Mouse (Mus musculus) c-Kit-negative CD71-positive TER-119-positive erythroid progenitor cells, embryonic 14.5 days (primary cell): Measurements from ENCODE around the gene Hpn.

Experiments
- DNase-seq: peaks from one replicate; pipeline ENCODE4 v3.0.0-alpha.2; 2013; ENCODE audit warnings: low read depth, low spot score

The Hpn gene

GRCm38 (mm10) chr7:31082106-31082505 lies 33.0 kb downstream of the Hpn start:
- DNase-seq: no peak

- DNase-seq: no peak
Observed at GRCm38 (mm10) chr7:31081106-31081505, 34.0 kb downstream of the Hpn start.

- DNase-seq: no peak
Observed at GRCm38 (mm10) chr7:31080611-31081010, 34.5 kb downstream of the Hpn start.

DNA sequence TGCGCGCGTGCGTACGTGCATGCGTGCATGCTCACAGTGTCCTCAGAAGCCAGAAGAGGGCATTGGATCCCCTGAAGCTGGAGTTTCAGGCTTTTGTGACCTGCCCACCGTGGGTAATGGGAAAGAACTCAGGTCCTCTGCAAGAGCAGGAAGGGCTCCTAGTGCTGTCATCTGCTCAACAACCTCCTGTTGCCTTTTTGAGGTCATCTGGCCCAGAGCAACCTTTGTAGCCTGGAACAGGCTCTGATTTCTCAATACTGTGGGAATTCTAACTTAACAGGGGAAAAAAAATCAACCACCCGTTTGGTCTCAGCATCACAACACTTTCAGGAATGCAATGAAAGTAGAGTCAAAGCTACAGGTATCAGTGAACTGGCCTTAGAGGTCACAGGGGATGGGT lies 35.4 kb downstream of the Hpn start:
- DNase-seq: no peak

DNA sequence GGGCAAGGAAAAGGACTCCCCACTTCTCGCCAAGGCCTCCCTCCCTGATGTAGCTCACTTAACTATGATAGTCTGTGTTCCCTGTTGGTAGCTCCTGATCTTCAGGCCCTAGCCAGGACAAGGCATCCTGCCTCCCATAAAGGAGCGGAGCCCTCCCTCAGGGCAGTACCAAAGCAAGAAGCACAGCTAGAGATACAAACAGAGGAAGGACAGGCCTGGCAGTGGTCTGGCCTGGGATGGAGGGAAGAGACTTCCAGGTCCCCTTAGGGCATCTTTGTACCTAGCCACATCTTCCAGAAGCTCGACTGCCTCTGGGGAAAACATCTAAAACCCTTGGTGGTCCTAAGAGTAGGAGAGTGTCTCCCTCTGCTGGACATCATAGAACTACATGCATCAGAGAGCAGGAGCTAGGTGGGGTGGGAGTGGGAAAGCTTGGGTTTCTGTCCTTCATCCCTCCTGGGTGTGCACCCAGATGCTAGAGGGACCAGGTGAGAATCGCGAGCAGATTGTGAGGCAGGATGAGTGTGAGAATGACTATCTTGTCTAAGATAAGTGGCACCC lies 37.1 kb downstream of the Hpn start:
- DNase-seq: no peak

- no peak for DNase-seq
Observed at GRCm38 (mm10) chr7:31077470-31077869, 37.6 kb downstream of the Hpn start.

GRCm38 (mm10) chr7:31076492-31076891 lies 38.6 kb downstream of the Hpn start, which contains the start of gene Fxyd3:
TSS of gene Fxyd3 (minus strand) at chr7:31076704.
- no peak for DNase-seq

DNA sequence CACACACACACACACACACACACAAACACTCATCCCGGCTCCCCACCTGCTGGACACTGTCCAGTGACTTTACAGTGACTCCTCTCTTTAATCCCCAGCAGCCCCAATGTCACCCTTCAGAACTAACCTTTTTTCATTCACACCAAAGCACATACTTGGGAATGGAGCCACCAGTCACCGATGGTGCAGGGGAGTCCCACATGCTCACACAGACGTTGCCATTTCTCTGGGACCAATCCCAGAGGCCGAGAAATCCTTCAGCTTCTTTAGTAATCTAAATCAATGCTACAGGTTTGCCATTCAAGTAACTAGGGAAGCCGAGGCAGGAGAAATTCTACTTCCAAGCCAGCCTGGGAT lies 40.4 kb downstream of the Hpn start:
- DNase-seq: no peak

- no peak for DNase-seq
Observed at GRCm38 (mm10) chr7:31074061-31074712, 40.9 kb downstream of the Hpn start.

DNA sequence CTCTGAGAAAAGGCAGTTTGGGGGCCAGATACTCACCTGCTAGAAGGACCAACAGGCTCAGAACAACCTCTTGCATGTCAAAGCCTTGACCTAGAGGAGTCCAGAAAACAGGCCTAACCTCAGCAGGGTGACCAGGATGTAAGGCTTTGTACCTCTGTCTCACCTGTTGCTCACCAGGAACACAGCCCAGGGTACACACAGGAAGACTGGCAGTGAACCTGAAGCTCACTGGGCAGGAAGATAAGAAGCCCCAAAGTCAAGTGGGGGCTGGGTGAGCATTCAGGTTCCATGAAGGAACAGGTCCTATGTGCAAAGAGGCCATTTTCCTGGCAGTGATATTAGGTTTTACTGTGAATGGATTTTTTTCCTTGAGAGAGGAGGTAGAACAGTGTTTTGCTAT lies 41.5 kb downstream of the Hpn start:
- DNase-seq: no peak

- DNase-seq: no peak
Observed at GRCm38 (mm10) chr7:31072326-31072725, 42.8 kb downstream of the Hpn start.

- DNase-seq: no peak
Observed at GRCm38 (mm10) chr7:31070324-31070723, 44.8 kb downstream of the Hpn start.

GRCm38 (mm10) chr7:31069491-31069890 lies 45.6 kb downstream of the Hpn start:
- no peak for DNase-seq

DNA sequence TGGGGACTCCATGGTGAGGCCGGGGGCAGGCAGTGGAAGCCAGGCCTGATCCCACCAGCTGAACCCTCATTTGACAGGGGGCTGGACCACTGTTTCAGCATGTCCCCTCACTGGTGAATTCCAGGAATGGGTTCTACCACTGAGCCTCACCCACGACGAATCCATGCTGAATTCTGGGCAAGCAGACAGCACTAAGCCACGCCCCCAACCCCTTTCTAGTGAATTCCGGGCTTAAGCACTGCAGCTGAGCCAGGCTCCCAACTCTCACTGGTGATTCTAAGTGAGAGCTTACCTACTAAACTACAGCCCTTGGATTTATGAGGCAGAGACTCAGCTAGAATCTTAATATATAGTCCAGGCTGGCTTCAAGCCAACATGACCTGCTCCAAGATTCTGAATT lies 47.3 kb downstream of the Hpn start:
- DNase-seq: no peak

GRCm38 (mm10) chr7:31063074-31063560 lies 52.0 kb downstream of the Hpn start:
- DNase-seq: no peak

- no peak for DNase-seq
Observed at GRCm38 (mm10) chr7:31060621-31061010, 54.5 kb downstream of the Hpn start.

DNA sequence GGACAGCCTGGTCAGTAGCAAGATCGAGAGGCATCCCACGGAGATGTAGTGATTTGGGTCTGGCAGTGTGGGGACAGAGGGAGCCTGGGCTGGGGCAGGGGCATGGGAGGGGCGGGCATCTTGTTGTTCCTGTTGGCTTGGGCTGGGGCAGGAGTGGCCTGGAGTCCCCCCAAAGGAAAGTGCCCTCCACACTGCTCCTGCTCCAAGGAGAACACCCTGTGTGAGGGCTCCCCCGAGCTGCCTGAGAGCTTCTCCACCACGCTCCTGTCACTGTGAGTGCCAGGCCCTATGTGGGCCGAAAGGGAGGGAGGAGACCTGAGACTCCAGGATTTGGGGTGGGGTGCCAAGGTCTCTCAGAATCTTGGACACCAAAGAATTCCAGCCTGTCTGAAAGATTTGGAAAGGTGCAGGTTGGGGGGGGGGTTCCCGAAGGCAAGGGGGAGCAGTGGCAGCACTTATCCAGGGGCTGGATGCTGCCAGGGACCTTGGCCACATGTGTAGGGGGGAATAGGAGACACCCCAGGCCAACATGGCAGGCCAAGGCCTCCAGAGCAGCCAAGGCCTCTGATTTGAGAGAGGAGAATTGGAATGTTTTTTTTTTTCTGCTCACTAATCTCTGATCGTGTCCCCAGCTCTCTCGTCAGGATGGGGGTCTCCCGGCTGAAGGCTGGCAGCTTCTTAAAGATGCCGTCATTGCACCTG lies 55.0 kb downstream of the Hpn start:
- DNase-seq: no peak

DNA sequence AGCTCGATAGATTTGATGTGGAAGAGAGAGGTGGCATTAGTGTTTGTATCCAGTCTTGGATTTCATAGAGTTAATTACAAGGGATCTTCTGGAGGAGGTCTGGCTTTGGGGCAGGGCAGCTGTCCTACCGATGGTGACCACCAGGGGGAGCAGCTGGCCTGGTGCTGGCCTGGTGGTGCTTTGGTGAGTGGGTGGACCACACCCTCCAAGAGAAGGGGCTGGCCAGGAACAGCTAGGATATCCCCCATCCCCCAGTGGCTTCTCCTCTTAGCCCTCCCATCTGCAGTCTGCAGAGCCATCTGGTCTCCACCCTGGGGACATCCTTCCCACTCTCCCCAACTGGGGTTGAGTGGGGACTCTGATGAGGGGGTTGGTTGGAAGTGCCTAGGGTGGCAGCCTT lies 56.0 kb downstream of the Hpn start, which contains the start of gene Lgi4:
Gene Lgi4, plus strand, starts transcription at position 235 of the 400 bp plus-strand sequence.
- no peak for DNase-seq

GRCm38 (mm10) chr7:31058211-31058610 lies 56.9 kb downstream of the Hpn start:
- DNase-seq: no peak

DNA sequence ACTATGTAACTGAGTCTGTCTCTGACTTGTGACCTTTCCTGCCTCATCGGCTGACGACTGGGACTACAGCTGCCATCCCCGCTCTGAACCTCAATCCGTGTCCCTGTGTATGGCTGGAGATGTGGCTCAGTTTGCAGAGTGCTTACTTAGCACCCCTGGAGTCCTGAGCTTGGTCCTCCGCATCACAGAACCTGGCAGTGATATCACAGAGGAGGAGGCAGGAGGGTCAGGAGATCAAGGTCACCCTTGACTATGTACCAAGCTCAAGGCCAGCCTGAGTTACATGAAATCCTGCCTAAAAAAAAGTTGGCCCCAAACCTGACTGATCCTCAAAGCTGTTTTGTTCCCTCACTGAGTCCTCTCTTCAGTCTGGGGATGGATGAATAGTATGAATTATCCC lies 57.4 kb downstream of the Hpn start:
- DNase-seq: no peak

- DNase-seq: no peak
Observed at GRCm38 (mm10) chr7:31057071-31057470, 58.0 kb downstream of the Hpn start, which contains the start of gene Fxyd1. TSS of gene Fxyd1 (minus strand) at chr7:31057199.

DNA sequence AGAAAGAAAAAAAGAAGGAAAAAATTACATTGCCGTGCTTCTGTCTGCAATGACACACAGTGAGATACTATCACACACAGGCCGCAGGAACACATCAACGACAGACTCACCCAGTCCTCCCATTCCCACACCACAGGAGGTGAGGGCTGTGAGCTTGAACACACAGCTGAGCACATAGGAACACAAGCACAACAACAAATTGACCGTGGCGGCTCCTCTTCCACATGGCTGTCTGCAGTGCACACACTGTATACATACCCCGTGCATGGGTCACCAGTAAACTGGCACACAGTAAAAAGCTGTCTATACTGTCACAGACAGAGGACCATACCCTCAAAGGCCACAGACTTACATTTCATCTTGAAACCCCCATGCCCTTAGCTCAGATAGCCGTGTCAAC lies 58.6 kb downstream of the Hpn start:
- DNase-seq: no peak

DNA sequence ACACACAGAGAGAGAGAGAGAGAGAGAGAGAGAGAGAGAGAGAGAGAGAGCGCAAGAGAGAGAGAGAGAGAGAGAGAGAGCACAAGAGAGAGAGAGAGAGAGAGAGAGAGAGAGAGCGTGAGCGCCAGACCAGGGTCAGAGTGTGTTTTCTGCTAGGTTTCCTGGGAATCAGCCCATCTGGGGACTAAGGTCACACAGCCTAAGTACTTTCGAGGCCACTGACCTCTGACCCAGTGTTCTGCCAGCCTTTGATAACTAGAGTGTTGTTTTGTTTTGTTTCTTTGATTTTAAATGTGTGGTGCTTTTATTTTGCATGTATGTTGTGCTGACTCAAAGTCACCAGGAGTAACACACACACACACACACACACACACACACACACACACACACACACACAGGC lies 59.2 kb downstream of the Hpn start:
- no peak for DNase-seq
